Mouse (Mus musculus) erythroblast, adult 5-6 weeks (primary cell): Measurements from ENCODE around the gene Gm16430. TPM values are rescaled to one million over a fixed set of nuclear protein-coding genes. Genes with fewer than 3 reads are reported as not detected.
"Not testable (repeated sequence)": the region's sequence is repeated elsewhere in the genome, so short reads cannot be mapped to it uniquely, and the experiment has no call there.

Source experiments
- ATAC-seq: replicated peaks from 2 replicates; pipeline ENCODE4 v1.8.0; 2016; ENCODE audit warnings: moderate number of reproducible peaks, mild to moderate bottlenecking, moderate TSS enrichment, inconsistent platforms; ENCODE audit not compliant: poor library complexity, low FRiP score, severe bottlenecking
- total RNA-seq, 2 experiments: library from RNA; stranded (forward) in 1 of 2; stranded (reverse) in 1 of 2; fragments of 150-400 nt in 1 of 2; fragments of 200-764, 138-1000 nt in 1 of 2; gene quantifications; 2 replicates each; pipeline versions ENCODE4 v1.2.3 to v1.2.4; 2015 to 2017; ENCODE audit warnings: low replicate concordance in 2 of 2

Gm16430 gene
- total RNA-seq (2015; ENCODE audit: low replicate concordance) (not detected in 2 replicates), total RNA-seq (2017; ENCODE audit: low replicate concordance) (not detected in 2 replicates)

- ATAC-seq: not testable (repeated sequence)
Observed at GRCm38 (mm10) chrX:54621911-54622310, at the start of gene Gm16430. Gene Gm16430, plus strand, starts transcription at chrX:54622211.

Other genes starting within 250 kb of the Gm16430 start
- not detected in 2 replicates for gene Gm16405, start 91.0 kb upstream of the Gm16430 start, total RNA-seq (2015; ENCODE audit: low replicate concordance)
- gene Gm16405, start 91.0 kb upstream of the Gm16430 start, total RNA-seq (2017; ENCODE audit: low replicate concordance): not detected in 2 replicates